In genomic region chr8:11379590-11379989, GRCm38 (mm10) we compare ENCODE assay signal across 14 mouse cellular contexts.
DNase-seq lines count a peak whose midpoint lies in the region; ATAC-seq and TF ChIP-seq lines count a peak whose summit lies in the region.
"Had no signal": no experiment of that assay in that cellular context is flagged by ENCODE, and none has a peak within 500 bp of the region (broad histone marks: within the 10 kb centered on the region; RNA-seq: fewer than 3 reads in every experiment).

No protein-coding gene starts in this region.

- H3K4me2 ChIP-seq in lung, embryonic 14.5 days = no peak overlapping the region
- no peak overlapping the region for H3K4me2 ChIP-seq in kidney, embryonic 15.5 days
- no peak overlapping the region for H3K4me2 ChIP-seq in stomach, postnatal 0 days (replicated peaks; ENCODE audit: low read depth)
- H3K4me2 ChIP-seq: limb, embryonic 15.5 days; neural tube, embryonic 13.5 days had no signal

- no peak overlapping the region for H3K9ac ChIP-seq in lung, embryonic 14.5 days
- no peak overlapping the region for H3K9ac ChIP-seq in kidney, embryonic 15.5 days
- H3K9ac ChIP-seq in stomach, postnatal 0 days (ENCODE audit: low read length) = no peak overlapping the region
- H3K9ac ChIP-seq: limb, embryonic 15.5 days; liver, postnatal 0 days; neural tube, embryonic 13.5 days had no signal

- no peaks in the 10 kb centered on the region for H3K9me3 ChIP-seq in lung, embryonic 14.5 days (ENCODE audit: low read depth, low read length)
- H3K9me3 ChIP-seq in kidney, embryonic 15.5 days (replicated peaks) = no peaks in the 10 kb centered on the region
- H3K9me3 ChIP-seq in stomach, postnatal 0 days (ENCODE audit: control insufficient read depth, low read length) = no peaks in the 10 kb centered on the region
- H3K9me3 ChIP-seq: limb, embryonic 15.5 days; neural tube, embryonic 13.5 days had no signal

- no peak for TF ChIP-seq EP300 in stomach, postnatal 0 days (optimal IDR thresholded peaks at IDR 0.05)

- peaks cover 28% of the 10 kb centered on the region; the same call in 1 of the 2 replicates for H3K4me1 ChIP-seq in lung, embryonic 14.5 days (ENCODE audit: insufficient read depth)
- H3K4me1 ChIP-seq in kidney, embryonic 15.5 days = peaks cover 64% of the 10 kb centered on the region
- H3K4me1 ChIP-seq in stomach, postnatal 0 days (replicated peaks; ENCODE audit: control insufficient read depth, insufficient read depth) = peaks cover 4% of the 10 kb centered on the region

- TF ChIP-seq CTCF in gastrocnemius, adult 2 months (IDR thresholded peaks at IDR 0.05) = no peak
- TF ChIP-seq CTCF in lung, embryonic 14.5 days (IDR thresholded peaks at IDR 0.05; ENCODE audit: low read depth) = no peak
- TF ChIP-seq CTCF in stomach, postnatal 0 days (IDR thresholded peaks at IDR 0.05; ENCODE audit: low read depth) = 0 out of 2 replicates have a peak, but pooled peaks have one; percentile 3

- no peaks in the 10 kb centered on the region for H3K27me3 ChIP-seq in lung, embryonic 14.5 days (ENCODE audit: insufficient read depth, low read length)
- H3K27me3 ChIP-seq in kidney, embryonic 15.5 days = no peaks in the 10 kb centered on the region
- no peaks in the 10 kb centered on the region for H3K27me3 ChIP-seq in stomach, postnatal 0 days (ENCODE audit: control insufficient read depth, insufficient read depth, low read length)
- H3K27me3 ChIP-seq: limb, embryonic 15.5 days; neural tube, embryonic 13.5 days had no signal

- H3K4me3 ChIP-seq in gastrocnemius, adult 2 months = no peak overlapping the region
- no peak overlapping the region for H3K4me3 ChIP-seq in lung, embryonic 14.5 days (ENCODE audit: low read depth, low read length)
- no peak overlapping the region for H3K4me3 ChIP-seq in kidney, embryonic 15.5 days (replicated peaks)
- H3K4me3 ChIP-seq in stomach, postnatal 0 days (ENCODE audit: low read depth, low read length) = no peak overlapping the region
- H3K4me3 ChIP-seq: limb, embryonic 15.5 days; neural tube, embryonic 13.5 days had no signal

- no peak for DNase-seq in gastrocnemius, adult 2 months
- no peak for DNase-seq in gastrocnemius, adult 18-20 months (ENCODE audit: low spot score)
- peak; percentile 50 for DNase-seq in lung, embryonic 14.5 days
- DNase-seq in lung, adult 18-20 months = no peak
- no peak for DNase-seq in stomach, postnatal 0 days (ENCODE audit: low spot score)
- DNase-seq in spleen, postnatal 10 days (ENCODE audit: low spot score in 2 of 2) = no peak
- DNase-seq in spleen, postnatal 36 days (ENCODE audit: low spot score in 2 of 2) = no peak
- DNase-seq: adrenal gland, postnatal 10 days; cerebellum, adult 9-10 months; liver, postnatal 0 days had no signal

- WGBS in lung, embryonic 14.5 days = 64% methylated on average over 7 of the region's 7 CpGs
- 66% methylated on average over 7 of the region's 7 CpGs for WGBS in kidney, embryonic 15.5 days
- WGBS in stomach, postnatal 0 days = 73% methylated on average over 7 of the region's 7 CpGs

- H3K27ac ChIP-seq in gastrocnemius, adult 2 months = peak overlapping the region; percentile 86
- H3K27ac ChIP-seq in lung, embryonic 14.5 days (ENCODE audit: low read depth) = no peak overlapping the region
- peak overlapping the region; percentile 59 for H3K27ac ChIP-seq in kidney, embryonic 15.5 days
- H3K27ac ChIP-seq in stomach, postnatal 0 days (replicated peaks) = no peak overlapping the region
- H3K27ac ChIP-seq: limb, embryonic 15.5 days; neural tube, embryonic 13.5 days had no signal

- intact Hi-C loops in gastrocnemius, adult 2 months (cut with DNase I) = no loop called here

- ATAC-seq in lung, embryonic 14.5 days (ENCODE audit: insufficient read depth) = no peak
- no peak for ATAC-seq in kidney, embryonic 15.5 days (replicated peaks; ENCODE audit: low FRiP score)
- no peak for ATAC-seq in stomach, postnatal 0 days (ENCODE audit: low FRiP score, low TSS enrichment)
- ATAC-seq: forebrain, embryonic 14.5 days; liver, postnatal 0 days had no signal

- H3K36me3 ChIP-seq in lung, embryonic 14.5 days (ENCODE audit: insufficient read depth) = no peaks in the 10 kb centered on the region
- peaks cover 3% of the 10 kb centered on the region; the same call in 1 of the 2 replicates for H3K36me3 ChIP-seq in kidney, embryonic 15.5 days
- no peaks in the 10 kb centered on the region for H3K36me3 ChIP-seq in stomach, postnatal 0 days (ENCODE audit: control insufficient read depth, insufficient read depth, low read length)
- H3K36me3 ChIP-seq: limb, embryonic 15.5 days; neural tube, embryonic 13.5 days had no signal

Comparison
In these comparisons a context has a peak if more than half of its experiments do, and no peak if none do; other contexts are left out.
1. H3K27ac ChIP-seq: peak in gastrocnemius, adult 2 months (single experiment) and kidney, embryonic 15.5 days (single experiment); none in lung, embryonic 14.5 days (single experiment) and stomach, postnatal 0 days (single experiment).